Mouse (Mus musculus) gastrocnemius, adult 2 months (tissue): ENCODE results near the gene Magea6. TPM values are rescaled to one million over a fixed set of nuclear protein-coding genes. Genes with fewer than 3 reads are reported as not detected.
"Not testable (repeated sequence)": the region's sequence is repeated elsewhere in the genome, so short reads cannot be mapped to it uniquely, and the experiment has no call there.

Experiments
- DNase-seq: peaks from one replicate; pipeline ENCODE4 v3.0.0; 2022
- H3K27ac ChIP-seq: fragments of 200-600 bp; 2 replicates; pipeline ENCODE4 v1.8.1; 2022; ENCODE audit warnings: mild to moderate bottlenecking
- H3K4me3 ChIP-seq: fragments of 200-600 bp; 2 replicates; pipeline ENCODE4 v1.8.1; 2022; ENCODE audit warnings: mild to moderate bottlenecking, moderate library complexity
- intact Hi-C: fragments of 180-260 bp; cut with DNase I; formaldehyde crosslinking; loops from one replicate; pipeline ENCODE4 v1.15.1; 2025
- long read RNA-seq, 2 experiments: library from polyadenylated mRNA; stranded (forward); transcript quantifications; one replicate each; pipeline ENCODE4 v2.0.0; 2021
- total RNA-seq, 2 experiments: library from RNA; stranded (reverse); gene quantifications; 2 replicates each; pipeline ENCODE4 v1.2.3; 2021

Gene Magea6
- not detected for total RNA-seq
- long read RNA-seq, experiment 1, result 0 reads
- long read RNA-seq, experiment 2, result 0 reads

DNA sequence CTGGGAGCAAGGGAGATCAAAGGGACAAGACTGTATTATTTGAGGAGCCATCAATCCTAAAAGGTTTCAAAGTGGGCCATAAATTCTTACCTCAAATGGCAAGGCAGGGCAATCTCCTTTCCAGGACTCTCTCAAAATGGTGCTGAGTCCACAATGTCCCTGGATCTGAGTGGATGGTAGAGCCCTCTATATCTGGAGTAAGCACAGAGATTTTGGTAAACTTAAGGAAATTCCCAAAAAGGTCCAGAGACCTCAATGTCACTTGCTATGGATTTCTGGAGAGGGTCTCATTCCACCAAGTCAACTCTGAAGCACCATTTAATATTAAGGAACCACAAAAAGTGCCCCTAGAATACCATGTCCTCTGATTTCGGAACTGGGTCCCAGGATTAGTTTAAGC lies at the start of gene Magea6:
Gene Magea6 (minus strand): TSS at position 101 of the 400 bp plus-strand sequence.
- H3K4me3 ChIP-seq, intact Hi-C loops, DNase-seq, H3K27ac ChIP-seq: not testable (repeated sequence)

GRCm38 (mm10) chrX:154949405-154949804 lies 13.6 kb upstream of the Magea6 start, which contains the start of gene Magea3:
TSS of gene Magea3 (minus strand) at chrX:154949505.
- H3K4me3 ChIP-seq, intact Hi-C loops, H3K27ac ChIP-seq, DNase-seq: not testable (repeated sequence)

DNA sequence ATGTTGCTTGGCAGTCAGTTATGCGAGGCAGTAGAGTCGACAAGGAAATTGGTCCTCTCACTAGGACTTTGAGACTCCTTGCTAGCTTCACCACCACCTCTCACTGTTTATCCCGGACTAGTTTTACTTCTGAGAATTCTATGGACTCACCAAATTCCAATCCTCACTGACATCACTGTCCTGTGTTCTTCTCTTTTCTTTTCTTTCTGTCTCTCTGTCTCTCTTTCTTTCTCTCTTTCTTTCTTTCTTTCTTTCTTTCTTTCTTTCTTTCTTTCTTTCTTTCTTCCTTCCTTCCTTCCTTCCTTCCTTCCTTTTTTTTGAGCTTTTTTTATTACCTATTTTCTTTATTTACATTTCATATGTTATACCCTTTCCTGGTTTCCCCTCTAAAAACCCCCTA lies 45.6 kb downstream of the Magea6 start, which contains the start of gene Cldn34b1:
Gene Cldn34b1 (minus strand): TSS at position 101 of the 400 bp plus-strand sequence.
- H3K27ac ChIP-seq, intact Hi-C loops, DNase-seq, H3K4me3 ChIP-seq: not testable (repeated sequence)

Other genes with a start within 250 kb of the Magea6 start
- not detected for gene Cldn34b1, start 45.7 kb downstream of the Magea6 start, total RNA-seq
- not detected for gene Magea3, start 13.5 kb upstream of the Magea6 start, total RNA-seq
- gene Magea8, start 59.9 kb upstream of the Magea6 start, total RNA-seq, result not detected
- gene Magea5, start 127.2 kb upstream of the Magea6 start, total RNA-seq, result not detected
- not detected for gene Magea1, start 153.8 kb upstream of the Magea6 start, total RNA-seq
- gene Magea2, start 157.7 kb upstream of the Magea6 start, total RNA-seq, result not detected
- gene Cldn34b2, start 192.4 kb upstream of the Magea6 start, total RNA-seq, result not detected